Mouse (Mus musculus) v-Abl transformed pro-B cells (cell line): ENCODE results near the gene Ndufs4.
"Not testable (repeated sequence)": the region's sequence is repeated elsewhere in the genome, so short reads cannot be mapped to it uniquely, and the experiment has no call there.

ENCODE experiments used
- in situ Hi-C, 2 experiments: fragments of 400-800 bp; cut with MboI; formaldehyde crosslinking; loops; one replicate each; pipeline ENCODE4 v1.15.1; 2025; ENCODE audit not compliant: unreplicated experiment in 2 of 2

Ndufs4 gene

DNA sequence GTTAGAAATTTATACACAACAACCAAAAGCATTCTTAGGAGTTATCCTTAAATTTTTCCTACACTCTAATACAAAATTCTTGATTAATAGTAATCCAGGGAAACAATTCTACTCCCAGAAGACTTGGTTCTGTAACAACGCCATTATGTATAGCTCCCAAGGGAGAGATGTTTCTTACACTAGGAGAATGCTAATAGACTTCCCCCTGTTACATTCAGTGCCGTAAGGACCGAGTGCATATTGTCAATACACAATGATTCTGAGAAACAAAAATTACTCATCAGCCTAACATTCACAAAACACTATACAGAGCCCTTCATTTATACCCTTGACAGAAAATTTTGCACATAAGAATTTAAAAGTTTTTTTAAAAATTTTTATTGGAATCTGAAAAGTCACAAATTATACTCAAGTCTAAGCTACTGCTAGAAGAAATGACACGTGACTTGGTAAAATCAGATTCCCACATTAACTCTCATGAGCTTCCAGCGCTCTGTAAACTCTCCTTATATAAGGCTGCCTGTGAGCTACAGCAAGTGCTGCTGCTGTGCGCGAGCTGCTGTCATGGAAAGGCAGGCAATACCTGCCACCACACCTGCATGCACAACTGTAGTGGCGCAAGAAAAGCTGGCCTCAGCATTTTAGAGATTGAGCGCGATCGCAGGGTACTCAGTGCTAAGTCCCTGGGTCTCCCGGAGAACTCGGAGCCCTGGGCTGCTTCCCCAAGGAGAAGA is 42.9 kb downstream of the Ndufs4 start:
- in situ Hi-C loops, result no loop called here

DNA sequence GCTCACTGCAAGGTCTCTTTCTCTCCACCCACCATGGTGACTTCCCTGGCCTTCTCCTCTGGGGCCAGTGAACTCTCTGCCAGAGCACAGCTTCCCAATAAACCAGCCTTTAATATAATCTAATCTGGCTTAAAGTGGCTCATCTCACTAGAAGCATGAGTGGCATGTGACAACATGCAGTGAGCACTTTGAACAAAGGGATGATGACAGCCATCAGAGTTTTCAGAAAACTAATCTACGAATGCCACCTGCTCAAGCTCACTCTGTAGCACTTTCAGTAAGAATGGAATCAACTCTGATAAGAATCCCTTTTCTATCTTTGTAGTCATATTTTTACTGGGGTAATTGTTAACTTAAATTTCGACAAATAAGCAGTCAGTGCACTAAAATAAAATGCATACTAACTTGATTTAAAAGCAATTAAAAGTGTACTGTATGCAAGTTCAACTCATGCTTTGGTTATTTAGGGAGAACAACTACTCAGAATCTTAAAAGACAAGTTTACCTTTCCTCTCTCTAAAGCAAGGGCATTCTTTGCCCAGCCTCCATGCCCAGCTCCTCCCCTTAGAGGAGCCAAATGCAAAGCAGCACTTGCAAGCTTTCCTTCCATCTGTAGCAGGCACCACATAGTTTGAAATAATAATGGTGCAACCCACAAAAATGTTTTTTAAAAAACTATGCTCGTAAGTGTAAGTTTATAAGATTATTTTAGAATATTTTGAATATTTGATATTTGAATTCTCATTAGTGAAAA is 43.7 kb downstream of the Ndufs4 start:
- in situ Hi-C loops, result no loop called here

DNA sequence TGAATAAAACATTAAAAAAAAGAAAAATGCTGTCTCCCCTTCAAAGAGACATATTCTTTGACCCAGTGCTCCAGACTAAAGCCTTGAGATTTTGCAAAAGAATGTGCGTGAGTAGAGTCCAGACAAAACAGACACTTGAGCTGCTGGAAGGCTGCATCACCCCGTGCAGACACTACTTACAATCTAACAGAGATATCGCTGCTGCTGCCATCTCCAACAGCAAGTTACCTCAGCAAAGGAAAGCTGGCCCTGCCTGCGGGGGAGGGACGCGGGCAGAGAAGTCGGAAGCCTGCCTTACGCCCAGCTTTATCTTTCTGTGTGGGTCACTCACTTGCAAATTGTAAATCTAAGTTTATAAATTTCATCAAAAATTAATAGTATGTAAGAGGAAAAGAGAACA is 45.1 kb downstream of the Ndufs4 start:
- in situ Hi-C loops, result no loop called here

DNA sequence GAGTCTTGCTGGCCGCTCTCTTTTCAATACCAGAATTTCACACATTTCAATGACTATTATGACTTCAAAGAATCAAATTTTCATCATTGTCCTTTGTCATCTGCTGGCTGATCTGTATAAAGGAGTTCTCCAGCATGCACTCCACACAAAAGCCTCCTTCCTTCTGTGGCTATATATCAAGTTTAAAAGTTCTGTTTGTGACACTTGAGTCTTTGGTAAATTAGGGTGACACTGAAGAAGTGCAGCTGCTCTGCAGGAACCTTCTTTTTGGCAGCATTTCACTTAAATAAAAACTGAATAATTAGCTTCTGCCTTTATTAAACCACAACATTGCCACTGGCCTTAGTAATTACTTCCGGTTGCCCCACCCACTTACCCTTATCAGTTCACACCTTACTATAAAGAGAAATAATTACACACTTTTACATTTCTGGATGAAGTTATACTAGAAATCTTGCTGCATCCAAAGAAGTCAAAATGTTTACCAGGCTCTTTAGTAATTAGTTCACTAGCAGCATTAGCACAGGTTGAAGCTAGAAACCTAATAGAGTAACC is 68.1 kb downstream of the Ndufs4 start:
- in situ Hi-C loops, result no loop called here

DNA sequence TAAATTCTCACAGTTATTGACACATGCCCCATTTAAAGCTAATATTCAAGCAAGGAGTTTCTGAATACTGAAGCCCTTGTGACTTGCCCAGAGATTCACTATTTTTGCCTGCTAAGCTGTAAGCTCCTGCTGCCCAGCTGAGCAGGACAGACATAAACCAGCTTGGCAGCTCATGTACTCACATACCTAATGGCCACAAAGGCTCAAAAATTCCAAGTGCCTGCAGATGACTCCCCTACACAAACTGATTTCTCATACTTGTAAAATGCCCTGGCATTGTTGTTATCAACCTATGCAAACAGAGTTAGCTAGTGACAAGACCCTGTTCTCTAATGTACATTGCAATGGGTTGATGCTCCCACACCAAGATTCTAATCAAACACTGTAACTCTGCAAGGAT is 68.9 kb downstream of the Ndufs4 start:
- in situ Hi-C loops, result no loop called here

DNA sequence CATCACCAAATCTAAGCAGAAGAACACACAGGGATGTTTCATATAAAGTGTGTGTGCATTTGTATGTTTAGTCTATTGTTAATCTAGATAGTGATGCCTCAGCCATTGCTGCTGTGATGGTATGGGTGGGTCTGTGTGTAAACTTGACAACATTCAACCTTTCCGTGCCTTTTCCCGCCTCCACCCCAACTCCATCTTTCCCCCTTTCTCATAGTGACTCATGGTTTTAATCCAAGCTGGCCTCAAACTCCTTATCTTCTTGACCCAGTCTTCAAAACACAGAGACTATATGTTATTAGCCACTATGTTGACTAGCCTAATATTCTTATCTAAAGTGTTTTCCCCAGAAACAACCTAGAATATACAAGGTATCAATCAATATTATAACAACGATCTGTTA is 72.7 kb downstream of the Ndufs4 start:
- in situ Hi-C loops, result no loop called here

DNA sequence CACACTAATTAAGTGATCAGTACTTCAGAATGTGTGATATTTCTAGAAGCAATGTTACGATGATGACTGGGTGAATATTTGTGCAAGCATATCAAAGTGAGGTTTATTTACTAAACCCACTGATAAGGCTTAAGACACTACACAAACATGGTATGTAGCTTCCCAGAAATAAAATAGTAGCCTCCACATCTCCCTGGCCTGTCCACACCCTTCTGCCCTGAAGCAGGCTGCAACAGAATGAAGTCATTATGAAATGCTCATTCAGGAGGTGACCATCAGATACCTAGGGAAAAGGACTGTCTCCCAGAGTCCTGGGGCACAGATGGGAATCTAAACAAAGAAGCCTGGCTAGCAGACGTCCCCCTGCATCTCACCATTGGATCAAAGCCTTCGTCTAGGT is 73.1 kb downstream of the Ndufs4 start:
- in situ Hi-C loops, result no loop called here

DNA sequence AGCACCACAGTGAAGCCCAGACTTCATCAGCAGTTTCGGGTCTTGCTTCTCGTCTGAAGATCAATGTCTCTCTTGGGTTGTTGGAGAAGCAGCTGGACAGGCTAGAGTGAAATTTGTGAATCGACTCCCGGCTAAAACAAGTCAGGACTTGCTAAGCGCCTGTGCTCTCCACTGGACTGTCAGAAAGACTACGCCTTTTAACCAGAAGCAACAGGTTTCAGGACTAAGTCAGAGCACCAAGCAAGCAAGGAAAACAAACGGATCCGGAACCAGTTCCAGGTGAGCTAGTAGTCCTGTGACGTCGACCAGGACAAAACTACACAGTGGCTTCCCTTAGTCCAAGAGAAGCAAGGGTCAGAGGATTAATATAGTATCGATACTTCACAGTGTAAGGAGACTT is 77.5 kb downstream of the Ndufs4 start:
- in situ Hi-C loops, result no loop called here

DNA sequence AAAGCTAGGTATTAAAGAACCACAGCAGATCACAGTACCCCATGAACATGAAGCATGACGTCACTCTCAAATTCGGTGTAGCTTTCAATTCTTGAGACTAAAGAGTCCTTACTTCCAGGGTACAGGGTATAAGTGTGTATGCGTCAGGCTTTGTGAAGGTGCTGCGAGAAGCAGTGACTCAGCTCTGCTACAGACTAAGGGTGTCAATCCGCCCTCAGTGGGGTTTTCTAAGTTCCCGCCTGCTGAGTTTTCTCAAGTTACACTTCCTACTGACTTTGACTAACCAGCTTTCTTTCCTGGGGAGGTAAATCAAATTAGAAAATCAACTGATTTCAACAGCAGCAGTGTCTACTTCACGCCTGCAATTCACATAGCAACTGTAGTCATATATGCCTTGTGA is 83.4 kb downstream of the Ndufs4 start:
- in situ Hi-C loops, result no loop called here

DNA sequence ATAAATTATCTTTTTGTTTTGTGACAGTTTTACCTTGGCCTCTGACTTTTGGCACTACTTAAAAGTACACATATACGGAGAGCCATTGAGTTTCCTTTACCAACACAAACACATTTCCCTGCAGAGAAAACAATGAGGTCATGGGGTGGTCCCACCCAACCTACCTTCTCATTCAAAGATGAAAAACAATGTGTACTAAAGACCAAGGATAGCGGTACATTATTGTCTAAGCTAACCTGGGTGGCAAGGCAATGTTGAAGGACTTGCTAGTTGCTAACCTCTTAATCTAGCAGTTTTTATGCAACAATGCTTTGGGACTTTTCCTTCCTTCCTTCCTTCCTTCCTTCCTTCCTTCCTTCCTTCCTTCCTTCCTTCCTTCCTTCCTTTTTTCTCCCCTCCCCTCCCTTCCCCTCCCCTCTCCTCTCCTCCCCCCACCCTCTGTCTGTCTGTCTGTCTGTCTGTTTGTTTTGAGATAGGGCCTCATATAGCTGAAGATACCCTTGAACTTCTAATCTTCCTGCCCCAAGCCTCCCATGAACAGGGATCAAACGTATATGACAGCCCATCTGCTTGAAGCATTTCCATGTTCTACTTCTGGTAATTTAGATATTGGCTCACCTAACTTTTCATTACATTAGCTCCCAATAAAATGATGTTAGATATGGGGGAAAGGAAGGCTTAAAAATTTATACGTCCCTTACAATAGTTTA is 84.4 kb downstream of the Ndufs4 start:
- in situ Hi-C loops, result no loop called here

DNA sequence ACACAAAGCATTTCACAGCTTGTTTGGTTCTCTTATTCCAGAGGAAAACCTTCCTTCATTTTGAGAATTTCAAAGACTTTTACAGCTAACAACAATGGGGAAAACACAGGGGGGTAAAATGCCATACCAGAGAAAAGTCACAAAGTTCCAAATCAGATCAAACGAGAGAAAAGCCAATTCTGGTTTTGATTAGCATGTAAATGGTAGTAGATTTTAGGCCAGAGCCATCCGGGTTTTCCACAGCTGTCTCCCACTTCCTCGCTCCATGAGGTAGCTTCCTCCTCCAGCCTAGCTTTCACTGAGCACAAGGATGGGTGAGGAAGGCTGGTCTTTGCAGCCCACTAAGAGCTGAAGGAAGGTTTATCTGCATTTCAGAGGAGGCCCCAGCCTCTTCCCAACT is 90.3 kb downstream of the Ndufs4 start:
- in situ Hi-C loops, result no loop called here

DNA sequence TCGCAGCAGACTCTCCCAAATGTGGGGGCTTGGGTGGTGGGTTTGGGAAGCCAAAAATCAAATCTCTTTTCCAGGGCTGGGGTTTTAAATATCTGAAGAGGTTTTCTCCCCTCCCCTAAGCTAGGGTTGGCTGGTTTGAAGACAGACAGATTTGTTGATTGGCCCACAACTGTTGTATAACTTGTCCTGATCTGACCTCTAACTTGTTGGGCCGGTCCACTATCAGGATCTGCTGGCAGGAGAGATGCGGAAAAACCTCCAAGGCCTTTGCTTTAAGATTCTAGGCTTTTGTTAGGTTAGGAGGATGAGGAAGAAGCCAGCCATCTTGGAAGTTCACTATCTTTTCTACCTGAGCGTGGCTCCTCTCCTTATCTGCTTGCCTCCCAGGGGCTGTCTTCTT is 91.5 kb downstream of the Ndufs4 start:
- in situ Hi-C loops, result no loop called here

DNA sequence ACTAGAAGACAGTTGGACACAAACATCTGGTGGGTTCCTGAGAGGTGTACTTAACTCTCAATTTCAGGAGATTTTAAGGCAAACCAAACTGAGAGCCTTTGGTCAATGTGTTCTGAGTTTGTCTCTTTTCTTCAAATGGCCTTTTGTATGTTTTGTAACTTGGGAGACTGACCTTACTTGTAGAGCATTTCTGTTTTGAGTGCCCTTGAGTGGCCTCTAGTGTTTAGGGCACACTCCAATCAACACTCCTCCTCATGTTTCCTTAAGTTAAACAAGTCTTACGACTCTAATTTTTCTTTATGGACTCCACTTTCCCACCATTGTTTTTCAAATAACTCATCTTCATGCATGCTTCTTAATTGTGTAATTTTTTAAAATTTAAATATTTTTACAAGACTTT is 98.6 kb downstream of the Ndufs4 start:
- in situ Hi-C loops, result no loop called here

DNA sequence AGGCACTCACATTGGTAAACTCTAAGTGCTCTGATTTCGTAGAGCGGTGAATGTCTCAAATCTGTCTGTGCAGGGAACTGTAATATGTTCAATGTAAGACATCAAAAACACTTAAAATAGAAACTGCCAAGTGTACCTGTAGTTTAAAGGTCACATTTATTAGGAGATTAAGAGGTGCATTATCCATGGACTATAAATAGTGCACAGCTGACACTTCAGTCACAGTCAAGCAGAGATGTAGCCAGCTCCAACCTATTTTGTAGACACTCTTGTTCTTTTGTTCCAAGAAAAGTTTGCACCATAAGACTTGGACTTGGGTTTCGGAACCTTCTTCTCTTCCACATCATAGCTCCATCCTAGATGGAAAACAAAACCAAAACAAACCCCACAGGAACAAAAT is 99.5 kb downstream of the Ndufs4 start:
- in situ Hi-C loops, result no loop called here

DNA sequence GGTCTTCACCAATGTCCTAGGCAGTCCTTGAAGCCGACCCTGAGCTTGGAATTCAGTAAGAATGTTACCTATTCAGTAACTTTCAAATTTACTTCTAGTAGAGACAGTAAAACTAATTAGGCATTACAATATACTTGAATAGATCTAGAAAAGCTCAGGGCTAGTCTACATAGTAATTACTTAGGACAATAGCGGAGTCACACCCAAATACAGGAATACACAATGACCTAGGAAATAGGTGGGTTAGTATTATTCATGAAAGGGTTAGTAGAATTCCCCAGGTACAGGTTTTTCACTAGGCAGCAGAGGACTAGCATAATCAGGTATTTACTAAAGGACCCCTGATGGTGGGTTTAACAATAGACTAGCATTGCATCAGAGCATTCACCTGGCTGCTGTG is 109.4 kb downstream of the Ndufs4 start:
- in situ Hi-C loops, result not testable (repeated sequence)

DNA sequence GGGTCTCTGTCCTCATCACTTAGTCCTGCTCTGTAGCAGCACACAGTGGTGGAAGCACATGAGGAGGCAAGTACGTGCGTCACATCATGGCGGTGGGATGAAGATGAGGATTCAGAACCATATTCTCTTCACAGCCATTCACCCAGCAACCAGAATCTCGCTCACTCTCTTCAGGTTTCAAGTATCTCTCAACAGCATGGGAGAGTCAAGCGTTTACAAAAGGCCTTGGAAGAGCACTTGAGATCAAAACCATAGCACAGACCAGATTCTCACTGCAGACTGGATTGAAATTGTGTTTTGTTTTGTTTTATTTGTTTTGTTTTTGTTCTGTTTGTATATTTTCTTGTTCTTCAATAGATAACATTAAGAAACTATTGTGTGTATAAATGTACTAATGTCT is 110.8 kb downstream of the Ndufs4 start:
- in situ Hi-C loops, result no loop called here

DNA sequence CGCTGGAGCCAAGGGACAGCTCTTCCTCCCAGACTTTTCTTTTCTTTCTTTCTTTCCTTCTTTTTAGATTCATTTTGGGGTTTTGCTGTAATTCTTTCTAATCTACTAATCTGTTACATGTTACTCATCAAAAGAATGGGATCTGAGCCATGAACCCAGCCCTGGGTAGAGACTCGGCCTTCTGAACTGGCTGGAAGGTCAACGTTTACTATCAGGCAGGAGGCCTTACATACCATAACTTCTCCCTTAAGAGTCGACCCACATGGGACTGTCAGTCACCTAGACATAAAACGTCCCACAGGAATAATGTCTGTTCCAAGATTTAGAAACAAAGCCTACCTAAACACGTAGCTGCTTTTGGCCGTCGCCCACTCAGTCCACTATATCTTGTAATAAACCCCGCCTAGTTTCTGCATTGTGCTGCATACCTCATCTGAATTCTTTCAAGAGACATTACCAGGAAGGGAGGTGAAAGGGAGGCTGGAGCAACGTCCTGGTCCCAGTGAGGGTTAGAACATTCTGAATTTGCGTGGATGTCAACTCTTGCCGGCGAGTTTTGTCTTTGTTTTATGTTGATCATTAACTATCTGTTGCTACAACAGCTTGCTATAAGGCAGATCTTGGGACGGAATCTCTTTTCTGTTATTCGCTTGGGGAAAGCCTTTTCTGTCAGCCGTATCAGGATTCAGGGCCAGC is 116.5 kb downstream of the Ndufs4 start:
- in situ Hi-C loops, result no loop called here

DNA sequence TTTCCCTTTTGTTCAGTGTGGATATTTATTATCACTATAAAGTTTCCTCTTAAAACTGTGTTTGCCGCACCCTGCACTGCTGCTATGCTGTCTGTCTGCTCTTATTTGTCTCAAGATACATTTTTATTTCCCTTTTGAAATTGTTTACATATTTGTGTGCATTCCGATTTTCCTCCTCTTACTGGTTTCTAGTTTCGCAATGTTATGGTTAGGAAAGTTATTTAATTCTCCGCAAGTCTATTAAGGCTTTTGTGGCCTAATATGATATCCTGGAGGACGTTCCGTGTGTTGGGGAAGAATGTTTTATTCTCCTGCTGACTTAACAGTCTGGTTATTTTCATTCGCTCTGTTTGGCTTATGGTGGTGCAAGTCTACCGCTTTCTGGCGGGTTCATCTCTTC is 120.3 kb downstream of the Ndufs4 start:
- in situ Hi-C loops, result no loop called here

DNA sequence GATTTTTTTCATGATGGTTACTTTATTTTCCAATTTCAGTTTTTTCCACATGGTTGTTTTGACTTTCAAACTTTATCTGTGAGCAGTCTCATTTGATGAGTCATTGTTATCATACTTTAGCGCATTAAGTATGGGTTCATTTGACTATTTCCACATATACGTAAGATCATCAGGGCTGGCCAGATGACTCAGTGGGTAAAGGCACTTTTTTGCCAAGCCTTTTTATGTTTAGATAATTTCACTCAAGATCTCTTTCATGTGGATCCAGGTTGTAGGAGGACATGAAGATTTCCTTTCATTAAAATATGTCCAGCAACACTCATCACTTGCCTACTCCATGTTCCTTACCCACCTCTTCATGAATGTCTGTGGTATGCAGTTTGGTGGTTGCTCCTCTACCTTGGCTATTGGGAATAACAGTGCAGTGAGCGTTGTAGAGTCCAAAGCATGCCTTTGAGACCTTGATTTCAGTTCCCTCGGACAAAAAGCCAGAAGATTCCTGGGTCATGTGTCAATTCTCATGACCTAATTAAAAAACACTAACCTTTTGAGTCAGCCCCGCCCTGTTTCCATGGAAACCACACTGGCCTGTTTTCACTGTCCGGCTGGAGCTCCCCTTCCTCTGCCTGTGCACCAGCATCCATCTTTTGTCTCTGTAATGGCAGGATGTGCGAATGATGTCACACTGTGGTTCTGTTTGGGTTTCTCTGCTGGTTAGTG is 127.4 kb downstream of the Ndufs4 start:
- in situ Hi-C loops, result no loop called here

DNA sequence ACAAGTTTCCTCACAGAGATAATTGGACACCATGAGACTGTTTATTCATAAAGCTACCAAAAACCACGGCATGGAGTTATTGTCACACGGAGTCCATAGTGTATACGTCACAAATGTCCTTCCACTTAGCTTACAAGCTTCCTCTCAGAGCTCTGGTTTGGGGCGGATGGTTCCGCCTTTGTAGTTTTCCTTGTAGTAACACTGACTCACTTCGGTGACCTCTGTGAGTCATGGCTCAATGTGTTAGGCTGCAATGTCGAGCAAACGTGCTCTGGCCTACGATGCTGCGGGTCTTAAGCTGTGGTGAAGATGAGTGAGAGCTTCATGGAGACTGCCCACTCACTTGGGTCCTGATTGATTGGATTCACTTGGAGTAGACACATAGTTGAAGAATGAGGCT is 133.4 kb downstream of the Ndufs4 start:
- in situ Hi-C loops, result no loop called here
